Mouse (Mus musculus) MEL (cell line): ENCODE measurements around the gene Ptprn2. TPM values are rescaled to one million over a fixed set of nuclear protein-coding genes. Genes with fewer than 3 reads are reported as not detected.

Experiments
- DNase-seq: peaks from one replicate; pipeline ENCODE4 v3.0.0; 2011; ENCODE audit warnings: low read depth, low spot score
- H3K27ac ChIP-seq: 2 replicates; pipeline ENCODE4 v1.5.1; 2012; ENCODE audit warnings: low read depth, mild to moderate bottlenecking, control low read depth, low read length, moderate library complexity; ENCODE audit not compliant: control insufficient read depth
- H3K27me3 ChIP-seq, 2 experiments: fragments of 150-350 bp in 1 of 2; sonication (generic) in 1 of 2; 2 replicates each; pipeline ENCODE4 v1.6.1; 2012; ENCODE audit warnings: low read length in 2 of 2, mild to moderate bottlenecking in 2 of 2, improper control_type of control experiment in 1 of 2, moderate library complexity in 1 of 2; ENCODE audit not compliant: insufficient read depth in 2 of 2, control insufficient read depth in 1 of 2
- H3K36me3 ChIP-seq, 2 experiments: 2 replicates each; pipeline ENCODE4 v1.6.1; 2012 to 2014; ENCODE audit warnings: low read length in 2 of 2, improper control_type of control experiment in 1 of 2, inconsistent platforms in 1 of 2, mild to moderate bottlenecking in 1 of 2; ENCODE audit not compliant: insufficient read depth in 2 of 2, control insufficient read depth in 1 of 2
- H3K4me1 ChIP-seq, 2 experiments: fragments of 150-350 bp in 1 of 2; sonication (generic) in 1 of 2; 2 replicates each; pipeline ENCODE4 v1.6.1; 2012; ENCODE audit warnings: low read length in 2 of 2, improper control_type of control experiment in 1 of 2, mild to moderate bottlenecking in 1 of 2; ENCODE audit not compliant: insufficient read depth in 2 of 2, control insufficient read depth in 1 of 2
- H3K4me3 ChIP-seq, 2 experiments: fragments of 150-350 bp in 1 of 2; sonication (generic) in 1 of 2; 2 replicates each; pipeline ENCODE4 v1.5.1; 2012; ENCODE audit warnings: low read depth in 2 of 2, low read length in 2 of 2, mild to moderate bottlenecking in 2 of 2, moderate library complexity in 2 of 2, control low read depth in 1 of 2, improper control_type of control experiment in 1 of 2; ENCODE audit not compliant: control insufficient read depth in 1 of 2, insufficient read depth in 1 of 2
- H3K79me2 ChIP-seq: 2 replicates; pipeline ENCODE4 v1.6.1; 2012; ENCODE audit warnings: mild to moderate bottlenecking, low read length, moderate library complexity; ENCODE audit not compliant: control insufficient read depth, poor library complexity, insufficient read depth
- H3K9ac ChIP-seq: 2 replicates; pipeline ENCODE4 v1.6.1; 2012; ENCODE audit warnings: low read depth, mild to moderate bottlenecking, control low read depth, low read length, moderate library complexity; ENCODE audit not compliant: control insufficient read depth, poor library complexity, severe bottlenecking
- H3K9me3 ChIP-seq: fragments of 150-350 bp; sonication (generic); replicated peaks from 2 replicates; pipeline ENCODE4 v1.6.1; 2012; ENCODE audit warnings: mild to moderate bottlenecking, low read length, improper control_type of control experiment, moderate library complexity; ENCODE audit not compliant: insufficient read depth
- BHLHE40 ChIP-seq: IDR thresholded peaks from 2 replicates; pipeline ENCODE4 v1.6.1; 2012; ENCODE audit warnings: low read depth, mild to moderate bottlenecking, inconsistent platforms, low read length, improper control_type of control experiment, borderline replicate concordance
- CHD2 ChIP-seq: IDR thresholded peaks from 2 replicates; pipeline ENCODE4 v1.6.1; 2011; ENCODE audit warnings: low read length, improper control_type of control experiment
- E2F4 ChIP-seq: IDR thresholded peaks from 2 replicates; pipeline ENCODE4 v1.6.1; 2011; ENCODE audit warnings: low read depth, low read length, improper control_type of control experiment, borderline replicate concordance
- ETS1 ChIP-seq: IDR thresholded peaks from 2 replicates; pipeline ENCODE4 v1.6.1; 2012; ENCODE audit warnings: low read depth, mild to moderate bottlenecking, inconsistent platforms, low read length, improper control_type of control experiment, moderate library complexity
- GABPA ChIP-seq: IDR thresholded peaks from 2 replicates; pipeline ENCODE4 v1.6.1; 2012; ENCODE audit warnings: low read depth, mild to moderate bottlenecking, inconsistent platforms, low read length, improper control_type of control experiment, moderate library complexity
- HCFC1 ChIP-seq: IDR thresholded peaks from 2 replicates; pipeline ENCODE4 v1.6.1; 2012; ENCODE audit warnings: low read depth, mild to moderate bottlenecking, inconsistent platforms, low read length, improper control_type of control experiment, moderate library complexity
- JUND ChIP-seq: IDR thresholded peaks from 2 replicates; pipeline ENCODE4 v1.6.1; 2011; ENCODE audit warnings: low read depth, mild to moderate bottlenecking, improper control_type of control experiment, low read length
- MAX ChIP-seq: IDR thresholded peaks from 2 replicates; pipeline ENCODE4 v1.6.1; 2011; ENCODE audit warnings: low read length, improper control_type of control experiment
- MEF2A ChIP-seq: IDR thresholded peaks from 2 replicates; pipeline ENCODE4 v1.6.1; 2014; ENCODE audit warnings: low read depth, mild to moderate bottlenecking, inconsistent platforms, low read length, improper control_type of control experiment; ENCODE audit not compliant: poor library complexity, insufficient replicate concordance, severe bottlenecking; ENCODE audit errors: extremely low read depth
- MYC ChIP-seq: IDR thresholded peaks from 2 replicates; pipeline ENCODE4 v1.6.1; 2011; ENCODE audit warnings: low read depth, mild to moderate bottlenecking, low read length, improper control_type of control experiment, moderate library complexity
- NRF1 ChIP-seq: IDR thresholded peaks from 2 replicates; pipeline ENCODE4 v1.6.1; 2014; ENCODE audit warnings: low read depth, mild to moderate bottlenecking, inconsistent platforms, low read length, improper control_type of control experiment, moderate library complexity; ENCODE audit not compliant: poor library complexity, insufficient read depth, severe bottlenecking
- POLR2A ChIP-seq, 2 experiments: IDR thresholded peaks; 2 replicates each; pipeline ENCODE4 v1.6.1; 2011 to 2012; ENCODE audit warnings: low read length in 2 of 2, mild to moderate bottlenecking in 2 of 2, control low read depth in 1 of 2, improper control_type of control experiment in 1 of 2, low read depth in 1 of 2, moderate library complexity in 1 of 2; ENCODE audit not compliant: control insufficient read depth in 1 of 2, insufficient read depth in 1 of 2, poor library complexity in 1 of 2
- POLR2AphosphoS5 ChIP-seq: IDR thresholded peaks from 2 replicates; pipeline ENCODE4 v1.6.1; 2012; ENCODE audit warnings: low read depth, borderline replicate concordance, mild to moderate bottlenecking, inconsistent platforms, low read length, moderate library complexity, mixed read lengths
- RAD21 ChIP-seq: IDR thresholded peaks from 2 replicates; pipeline ENCODE4 v1.6.1; 2011; ENCODE audit warnings: mild to moderate bottlenecking, low read depth, low read length, improper control_type of control experiment
- TAL1 ChIP-seq: IDR thresholded peaks from 2 replicates; pipeline ENCODE4 v1.6.1; 2012; ENCODE audit warnings: mild to moderate bottlenecking, inconsistent platforms, low read length, moderate library complexity, mixed read lengths
- TCF12 ChIP-seq: IDR thresholded peaks from 2 replicates; pipeline ENCODE4 v1.6.1; 2014; ENCODE audit warnings: low read depth, mild to moderate bottlenecking, inconsistent platforms, low read length, improper control_type of control experiment, moderate library complexity
- USF1 ChIP-seq: IDR thresholded peaks from 2 replicates; pipeline ENCODE4 v1.6.1; 2014; ENCODE audit warnings: low read depth, mild to moderate bottlenecking, inconsistent platforms, low read length, improper control_type of control experiment, moderate library complexity
- USF2 ChIP-seq, 2 experiments: IDR thresholded peaks; 2 replicates each; pipeline ENCODE4 v1.6.1; 2011 to 2012; ENCODE audit warnings: improper control_type of control experiment in 2 of 2, low read length in 2 of 2, borderline replicate concordance in 1 of 2, inconsistent platforms in 1 of 2, low read depth in 1 of 2, mild to moderate bottlenecking in 1 of 2; ENCODE audit not compliant: insufficient read depth in 1 of 2
- ZC3H11A ChIP-seq: IDR thresholded peaks from 2 replicates; pipeline ENCODE4 v1.6.1; 2012; ENCODE audit warnings: low read depth, mild to moderate bottlenecking, inconsistent platforms, low read length, improper control_type of control experiment
- ZKSCAN1 ChIP-seq: IDR thresholded peaks from 2 replicates; pipeline ENCODE4 v1.6.1; 2012; ENCODE audit warnings: low read depth, mild to moderate bottlenecking, inconsistent platforms, low read length, improper control_type of control experiment, moderate library complexity
- ZMIZ1 ChIP-seq: IDR thresholded peaks from 2 replicates; pipeline ENCODE4 v1.6.1; 2012; ENCODE audit warnings: low read depth, mild to moderate bottlenecking, inconsistent platforms, low read length, improper control_type of control experiment, moderate library complexity
- polyA plus RNA-seq, 2 experiments: library from polyadenylated mRNA; stranded (reverse) in 1 of 2; unstranded in 1 of 2; fragments of >175 nt in 1 of 2; fragments of >200 nt in 1 of 2; gene quantifications; 2 replicates each; pipeline versions ENCODE4 v1.2.1 to v1.2.4; 2012; ENCODE audit warnings: low replicate concordance in 2 of 2, low read depth in 1 of 2; ENCODE audit not compliant: insufficient read length in 2 of 2, insufficient read depth in 1 of 2, missing spikeins in 1 of 2
- total RNA-seq: library from RNA; depleted of rRNA; stranded (reverse); fragments of 300-350 nt; gene quantifications from 2 replicates; pipeline ENCODE4 v1.2.3, GENCODE M21; 2012

Gene Ptprn2
- total and polyA plus RNA-seq, 3 experiments = not detected

- H3K9me3 ChIP-seq = no peaks in the 10 kb centered on the region; the same call in 1 of the 2 replicates
- H3K4me3 ChIP-seq = no peak overlapping the region
- H3K27me3 ChIP-seq = no peaks in the 10 kb centered on the region
- H3K27ac ChIP-seq = no peak overlapping the region
- no peak overlapping the region for H3K9ac ChIP-seq
- no peak for DNase-seq
- H3K4me1 ChIP-seq = no peaks in the 10 kb centered on the region
- no peaks in the 10 kb centered on the region for H3K36me3 ChIP-seq
- TF ChIP-seq CHD2 = no peak
- no peak for TF ChIP-seq TCF12
- no peak for TF ChIP-seq POLR2AphosphoS5
- TF ChIP-seq POLR2A (IDR thresholded peaks at IDR 0.05; ENCODE audit: control insufficient read depth in 1 of 2, insufficient read depth in 1 of 2, low read depth in 1 of 2, low read length in 2 of 2, poor library complexity in 1 of 2) = no peak
- TF ChIP-seq ZMIZ1 = no peak
- TF ChIP-seq TAL1 = no peak
- no peak for TF ChIP-seq JUND
- no peak for TF ChIP-seq GABPA
- TF ChIP-seq ZC3H11A = no peak
- H3K79me2 ChIP-seq = no peaks in the 10 kb centered on the region
Observed at GRCm38 (mm10) chr12:117255325-117255724, 769.8 kb downstream of the Ptprn2 start.

GRCm38 (mm10) chr12:117255776-117256342 lies 770.3 kb downstream of the Ptprn2 start:
- Histone ChIP-seq H3K9me3 (no peaks in the 10 kb centered on the region; the same call in 1 of the 2 replicates), H3K9ac (no peak overlapping the region), H3K27ac (no peak overlapping the region), H3K27me3 (no peaks in the 10 kb centered on the region), H3K79me2 (no peaks in the 10 kb centered on the region), H3K4me1 (no peaks in the 10 kb centered on the region), H3K4me3 (no peak overlapping the region), H3K36me3 (no peaks in the 10 kb centered on the region)
- no peak for DNase-seq
- TF ChIP-seq GABPA = no peak
- TF ChIP-seq MEF2A = no peak
- no peak for TF ChIP-seq BHLHE40
- no peak for TF ChIP-seq ETS1
- no peak for TF ChIP-seq E2F4
- TF ChIP-seq ZMIZ1 = no peak
- TF ChIP-seq RAD21 = no peak
- no peak for TF ChIP-seq POLR2A (IDR thresholded peaks at IDR 0.05; ENCODE audit: control insufficient read depth in 1 of 2, insufficient read depth in 1 of 2, low read depth in 1 of 2, low read length in 2 of 2, poor library complexity in 1 of 2)
- TF ChIP-seq NRF1 = no peak
- TF ChIP-seq HCFC1 = no peak
- TF ChIP-seq ZKSCAN1 = no peak
- no peak for TF ChIP-seq MYC
- no peak for TF ChIP-seq USF2 (IDR thresholded peaks at IDR 0.05; ENCODE audit: borderline replicate concordance in 1 of 2, insufficient read depth in 1 of 2, low read depth in 1 of 2, low read length in 2 of 2)
- TF ChIP-seq USF1 = no peak
- TF ChIP-seq MAX = no peak
